Mouse (Mus musculus): Measurements from ENCODE around the gene Sh3d19.
A peak's percentile ranks its signal among the peaks of the same experiment; 100 is the strongest.

Sh3d19 gene

GRCm38 (mm10) chr3:85970742-85971598 is at the start of gene Sh3d19:
Gene Sh3d19 (plus strand): TSS chr3:85971109.
- DNase-seq, result peak; percentile 59

- no peak for DNase-seq
Observed at GRCm38 (mm10) chr3:85922331-85922730, 48.6 kb upstream of the Sh3d19 start.

DNA sequence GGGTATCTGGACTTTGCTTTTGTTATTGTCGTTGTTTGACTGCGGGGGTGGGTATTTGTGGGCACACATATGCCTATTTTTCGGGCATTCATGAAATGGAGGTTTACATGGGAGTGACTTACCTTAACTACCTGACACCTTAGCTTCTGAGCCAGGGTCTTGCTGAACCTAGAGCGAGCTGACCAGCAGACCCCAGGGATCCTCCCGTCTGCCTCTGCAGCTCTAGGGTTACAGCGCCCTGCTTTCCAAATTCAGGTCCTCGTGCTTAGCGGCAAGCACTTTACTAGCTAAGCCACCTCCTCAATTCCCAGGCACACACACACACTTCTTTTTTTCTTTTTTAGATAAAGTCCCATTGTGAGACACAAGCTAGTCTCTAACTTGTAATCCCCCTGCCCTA is 47.6 kb upstream of the Sh3d19 start:
- no peak for DNase-seq

GRCm38 (mm10) chr3:85923954-85924945 is 46.7 kb upstream of the Sh3d19 start:
- DNase-seq, result peak; percentile 69

DNA sequence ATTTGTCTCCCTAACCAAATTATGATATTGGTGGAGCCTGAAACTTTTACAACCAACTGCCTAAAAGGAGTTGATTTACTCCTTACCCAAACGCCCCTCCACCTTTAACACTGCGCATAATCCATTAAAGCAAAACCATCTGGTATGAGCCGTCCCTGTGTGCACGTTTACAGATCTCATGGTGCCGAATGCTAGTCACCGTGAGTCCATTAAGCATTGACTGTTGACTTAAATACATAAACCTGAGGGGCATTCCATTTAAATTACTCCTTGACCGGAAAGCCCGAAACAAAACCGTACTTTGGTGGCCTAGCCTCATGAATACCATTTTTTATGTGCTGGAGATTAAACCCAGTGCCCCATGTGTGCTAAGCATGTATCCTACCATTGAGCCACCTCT is 43.6 kb upstream of the Sh3d19 start:
- DNase-seq, result no peak

- DNase-seq, result peak; percentile 87
Observed at GRCm38 (mm10) chr3:85928140-85928611, 42.7 kb upstream of the Sh3d19 start.

DNA sequence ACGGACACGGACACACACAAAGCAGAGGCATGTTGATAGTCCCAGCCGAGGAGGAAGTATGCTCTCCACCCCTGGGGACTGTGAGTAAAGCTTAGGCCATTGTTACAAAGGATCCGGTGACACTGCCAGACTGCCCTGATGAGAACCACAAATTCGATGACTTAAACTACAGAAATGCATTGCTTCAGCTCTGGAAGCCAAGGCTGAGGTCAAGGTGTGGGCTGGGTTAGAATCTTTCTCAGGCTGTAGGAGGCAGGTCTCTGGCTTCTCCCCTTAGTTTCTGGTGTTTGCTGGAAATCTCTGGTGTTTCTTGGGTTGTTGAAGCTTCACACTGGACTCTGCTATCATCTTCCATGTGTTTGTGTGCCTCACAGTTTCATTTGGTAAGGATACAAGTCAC is 41.2 kb upstream of the Sh3d19 start:
- no peak for DNase-seq

DNA sequence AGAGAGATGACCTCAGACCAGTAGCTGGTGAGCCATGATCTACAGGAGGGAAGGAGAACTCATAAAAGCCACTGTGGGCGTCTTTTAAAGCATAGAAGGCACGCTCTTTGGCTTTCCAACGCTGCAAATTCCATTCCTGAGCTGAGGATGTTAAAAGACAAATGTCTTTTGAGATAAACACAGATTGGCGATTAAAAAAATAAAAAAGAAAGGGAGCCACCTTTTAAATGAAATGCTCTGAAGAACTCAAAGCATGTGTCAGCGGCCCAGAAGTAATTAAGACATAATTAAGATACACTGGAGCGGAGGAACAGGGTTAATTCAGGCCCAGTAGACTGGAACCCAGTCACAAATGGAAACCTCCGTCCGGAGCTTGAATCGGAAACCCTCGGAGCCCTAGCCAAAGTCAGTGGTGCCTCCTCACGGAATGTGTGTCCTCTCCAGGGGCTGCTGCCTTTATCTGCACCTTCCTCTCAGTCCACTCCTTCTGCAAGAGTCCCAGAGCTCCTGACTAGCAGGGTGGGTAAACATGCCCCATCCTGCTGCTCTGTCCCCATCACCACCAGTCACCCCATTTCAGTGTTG is 40.1 kb upstream of the Sh3d19 start:
- DNase-seq, result no peak

- no peak for DNase-seq
Observed at GRCm38 (mm10) chr3:85931859-85932258, 39.0 kb upstream of the Sh3d19 start.

DNA sequence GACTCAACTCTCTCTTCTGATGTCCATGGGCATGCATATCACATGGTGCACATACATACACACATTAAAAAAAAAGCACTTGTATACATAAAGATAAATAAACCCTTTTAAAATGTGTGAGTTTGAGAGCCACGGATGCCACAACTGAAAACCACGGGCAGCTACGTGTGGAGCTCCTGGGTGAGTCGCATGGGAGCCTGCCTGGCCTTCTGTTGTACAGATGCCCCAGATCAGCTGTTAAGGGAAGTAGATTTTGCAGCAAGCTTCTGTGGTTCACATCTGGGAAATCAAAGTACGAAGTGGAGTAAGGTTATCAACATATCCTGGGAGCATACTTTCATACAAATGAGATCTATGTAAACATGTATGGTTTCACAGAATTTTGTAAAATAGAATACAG is 37.3 kb upstream of the Sh3d19 start:
- no peak for DNase-seq

- no peak for DNase-seq
Observed at GRCm38 (mm10) chr3:85950914-85951313, 20.0 kb upstream of the Sh3d19 start.

- DNase-seq, result no peak
Observed at GRCm38 (mm10) chr3:85952696-85953283, 18.1 kb upstream of the Sh3d19 start.

DNA sequence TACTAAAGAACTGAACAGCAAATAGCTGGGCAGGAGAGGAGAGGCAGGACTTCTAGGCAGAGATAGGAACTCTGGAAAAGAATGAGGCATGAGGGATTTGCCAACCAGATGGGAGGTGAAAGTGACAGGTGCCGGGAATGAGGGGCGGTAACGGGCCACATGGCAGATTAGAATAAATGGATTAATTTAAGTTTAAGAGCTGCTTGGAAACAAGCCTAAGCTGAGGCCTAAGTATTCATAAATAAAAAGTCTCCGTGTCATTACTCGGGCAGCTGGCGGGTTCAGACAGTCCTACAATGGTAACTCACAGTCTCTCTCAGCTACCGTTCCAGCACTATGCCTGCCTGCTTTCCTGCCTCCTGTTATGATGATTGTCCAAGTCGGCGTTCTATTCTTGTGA is 15.6 kb upstream of the Sh3d19 start:
- DNase-seq, result peak; percentile 8

DNA sequence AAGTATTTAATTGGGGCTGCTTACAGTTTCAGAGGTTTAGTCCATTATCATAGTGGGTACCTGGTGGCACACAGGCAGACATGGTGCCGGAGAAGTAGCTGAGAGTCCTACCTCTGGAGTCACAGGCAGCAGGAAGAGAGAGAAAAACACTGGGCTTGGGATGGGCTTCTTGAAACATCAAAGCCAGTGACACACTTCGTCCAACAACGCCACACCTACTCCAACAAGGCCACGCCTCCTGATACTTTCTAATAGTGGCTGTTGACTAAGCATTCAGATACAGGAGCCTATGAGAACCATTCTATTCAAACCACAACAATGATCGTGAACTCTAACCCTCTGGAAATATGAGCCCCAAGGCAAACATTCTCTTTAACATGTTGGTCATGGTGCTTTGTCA is 15.2 kb upstream of the Sh3d19 start:
- DNase-seq, result no peak

- no peak for DNase-seq
Observed at GRCm38 (mm10) chr3:85959669-85960068, 11.2 kb upstream of the Sh3d19 start.

- DNase-seq, result no peak
Observed at GRCm38 (mm10) chr3:85961134-85961533, 9.8 kb upstream of the Sh3d19 start.

DNA sequence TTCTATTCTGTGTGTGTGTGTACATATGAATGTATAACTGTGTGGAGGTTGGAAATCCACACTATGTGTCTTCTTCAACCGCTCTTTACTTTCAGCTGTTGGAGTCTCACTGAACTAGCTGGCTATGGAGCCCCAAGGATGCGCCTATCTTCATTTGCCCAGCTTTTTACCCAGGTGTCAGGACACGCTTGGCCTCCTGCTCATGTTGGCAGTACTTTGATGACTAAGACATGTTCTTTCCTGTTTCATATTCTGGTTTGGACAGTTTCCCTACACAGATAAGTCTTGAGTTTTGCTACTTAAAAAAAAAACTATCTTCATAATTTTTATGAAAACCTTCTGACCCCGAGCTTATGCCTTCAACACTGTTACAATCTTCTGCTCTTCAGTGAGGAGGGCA is 5.4 kb upstream of the Sh3d19 start:
- DNase-seq, result no peak

DNA sequence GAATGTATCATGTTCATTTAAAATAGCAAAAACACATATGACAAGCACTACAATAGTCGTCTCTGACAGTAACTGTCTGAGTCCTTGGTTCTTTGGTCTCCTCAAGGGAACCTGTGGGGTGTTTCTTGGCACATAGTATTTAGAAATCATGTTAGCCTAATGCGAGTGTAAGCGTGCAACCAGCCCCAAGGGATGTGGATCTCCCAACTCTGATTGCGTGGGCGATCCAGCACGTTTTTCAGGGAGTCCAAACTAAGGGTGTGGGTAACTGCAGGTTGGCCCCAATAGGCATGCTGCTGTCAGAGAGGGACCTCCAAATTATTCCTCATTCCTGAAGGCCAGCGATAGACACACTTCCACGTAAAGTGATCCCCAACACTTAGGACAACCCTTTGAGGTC is 1.9 kb upstream of the Sh3d19 start:
- no peak for DNase-seq

- DNase-seq, result no peak
Observed at GRCm38 (mm10) chr3:85971599-85971975, 678 bp downstream of the Sh3d19 start.

DNA sequence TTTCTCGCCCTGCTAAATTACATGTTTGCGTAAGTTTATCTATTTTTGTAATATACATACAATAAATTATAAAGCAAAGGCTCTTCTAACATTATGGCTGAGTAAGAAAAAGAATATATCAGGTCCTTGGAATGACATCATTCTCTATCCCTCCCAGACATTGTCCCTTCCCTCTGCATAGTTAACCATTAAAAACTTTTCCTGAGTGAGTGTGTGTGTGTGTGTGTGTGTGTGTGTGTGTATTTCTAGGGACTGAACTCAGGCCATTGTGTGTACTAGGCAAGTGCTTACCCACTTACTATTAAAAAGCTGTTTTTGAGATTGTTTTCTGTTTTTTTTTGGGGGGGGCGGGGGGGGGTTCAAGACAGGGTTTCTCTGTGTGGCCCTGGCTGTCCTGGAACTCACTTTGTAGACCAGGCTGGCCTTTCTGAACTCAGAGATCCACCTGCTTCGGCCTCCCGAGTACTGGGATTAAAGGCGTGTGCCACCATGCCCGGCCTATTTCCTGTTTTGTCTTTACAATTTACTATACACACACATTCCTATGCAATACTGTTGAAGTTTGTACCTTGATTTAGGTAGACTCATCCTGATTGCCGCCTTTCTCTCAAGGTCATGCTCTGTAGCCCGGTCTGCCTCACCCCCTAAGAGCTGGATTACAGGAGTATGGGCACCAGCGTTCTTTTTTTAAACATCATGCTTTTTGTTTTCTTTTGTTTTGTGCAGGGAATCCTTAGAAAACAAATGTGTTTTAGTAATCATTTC is 2.6 kb downstream of the Sh3d19 start:
- DNase-seq, result no peak

GRCm38 (mm10) chr3:85974451-85974850 is 3.5 kb downstream of the Sh3d19 start:
- DNase-seq, result no peak

DNA sequence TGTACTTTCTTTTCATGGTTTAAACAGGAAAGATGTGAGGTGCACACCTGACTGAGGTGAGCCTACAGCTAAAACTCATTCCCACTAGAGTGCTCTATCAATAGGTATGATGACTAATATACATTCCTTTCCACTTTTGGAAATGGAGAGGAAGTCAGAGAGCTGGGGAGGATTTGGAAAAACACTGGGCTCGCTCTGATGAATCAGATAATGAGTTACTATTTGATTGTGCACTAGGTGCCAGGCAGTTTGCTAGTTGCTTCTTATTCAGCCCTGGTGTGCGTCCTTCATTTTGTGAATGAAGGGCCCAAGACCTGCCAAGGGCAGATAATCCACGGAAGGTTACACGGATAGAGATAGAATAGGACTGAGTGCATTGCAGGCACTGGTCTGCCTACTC is 9.1 kb downstream of the Sh3d19 start:
- DNase-seq, result no peak

Measured in layer of hippocampus, adult 9-11 months (tissue).